In the genomic region with DNA sequence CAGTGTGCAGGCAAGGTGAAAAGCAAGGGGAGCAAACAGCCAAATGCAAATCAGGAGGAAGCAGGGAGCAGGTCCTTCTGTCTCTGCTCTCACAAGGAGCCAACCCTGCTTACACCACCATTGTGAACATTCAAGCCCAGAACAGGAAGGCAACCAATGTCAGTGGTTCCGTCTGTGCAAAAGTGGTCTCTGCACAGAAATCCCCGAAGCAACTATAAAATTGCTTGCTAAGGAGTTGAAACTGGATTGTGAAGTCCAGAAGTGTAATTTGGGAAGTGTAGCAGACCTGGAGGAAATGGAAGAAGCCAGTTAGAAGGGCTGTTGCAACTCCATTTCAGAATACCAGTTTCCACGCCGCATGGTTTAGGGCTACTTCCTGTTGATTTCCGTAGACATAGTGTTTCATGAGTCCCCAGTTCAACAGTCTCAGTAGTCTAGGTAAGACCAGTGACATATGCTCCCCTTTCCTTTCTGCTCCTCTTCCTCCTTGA, we compare ENCODE assay signal across 16 mouse cellular contexts. TPM values are rescaled to one million over a fixed set of nuclear protein-coding genes. Genes with fewer than 3 reads are reported as not detected.
A peak's percentile ranks its signal among the peaks of the same experiment; 100 is the strongest.
DNase-seq lines count a peak whose midpoint lies in the region; ATAC-seq and TF ChIP-seq lines count a peak whose summit lies in the region.
"Had no signal": no experiment of that assay in that cellular context is flagged by ENCODE, and none has a peak within 500 bp of the region (broad histone marks: within the 10 kb centered on the region; RNA-seq: fewer than 3 reads in every experiment).

No protein-coding gene starts in this region.

- no peaks in the 10 kb centered on the region for H3K27me3 ChIP-seq in liver, adult 2 months (ENCODE audit: control insufficient read depth, insufficient read depth, low read length)
- H3K27me3 ChIP-seq in forebrain, embryonic 13.5 days, result no peaks in the 10 kb centered on the region
- H3K27me3 ChIP-seq in hindbrain, embryonic 12.5 days, result no peaks in the 10 kb centered on the region
- H3K27me3 ChIP-seq: embryonic facial prominence, embryonic 12.5 days; limb, embryonic 12.5 days; midbrain, embryonic 12.5 days had no signal

- no peaks in the 10 kb centered on the region for H3K9me3 ChIP-seq in forebrain, embryonic 13.5 days (replicated peaks)
- no peaks in the 10 kb centered on the region for H3K9me3 ChIP-seq in hindbrain, embryonic 12.5 days (replicated peaks)
- H3K9me3 ChIP-seq: embryonic facial prominence, embryonic 12.5 days; limb, embryonic 12.5 days; midbrain, embryonic 12.5 days had no signal

- no peak overlapping the region for H3K9ac ChIP-seq in liver, adult 2 months (ENCODE audit: low read depth, low read length)
- H3K9ac ChIP-seq in forebrain, embryonic 13.5 days, result no peak overlapping the region
- H3K9ac ChIP-seq in hindbrain, embryonic 12.5 days, result no peak overlapping the region
- H3K9ac ChIP-seq: embryonic facial prominence, embryonic 12.5 days; limb, embryonic 12.5 days; midbrain, embryonic 12.5 days had no signal

- H3K4me1 ChIP-seq in liver, adult 2 months (ENCODE audit: control insufficient read depth, insufficient read depth, low read length), result no peaks in the 10 kb centered on the region
- H3K4me1 ChIP-seq in brown adipose tissue, adult 24 weeks (ENCODE audit: control insufficient read depth, insufficient read depth, insufficient read length, low read length), result no peaks in the 10 kb centered on the region
- H3K4me1 ChIP-seq in forebrain, embryonic 13.5 days, result no peaks in the 10 kb centered on the region
- no peaks in the 10 kb centered on the region for H3K4me1 ChIP-seq in hindbrain, embryonic 12.5 days
- H3K4me1 ChIP-seq: embryonic facial prominence, embryonic 12.5 days; limb, embryonic 12.5 days; midbrain, embryonic 12.5 days had no signal

- 80% methylated on average over 5 of the region's 5 CpGs for WGBS in liver, adult 2 months
- WGBS in forebrain, embryonic 13.5 days, result 90% methylated on average over 5 of the region's 5 CpGs
- 86% methylated on average over 5 of the region's 5 CpGs for WGBS in hindbrain, embryonic 12.5 days

- no peaks in the 10 kb centered on the region for H3K79me2 ChIP-seq in liver, adult 2 months (ENCODE audit: control insufficient read depth, insufficient read depth, low read length)

- no peak overlapping the region for H3K27ac ChIP-seq in liver, adult 2 months (replicated peaks; ENCODE audit: insufficient read depth, low read depth, low read length)
- H3K27ac ChIP-seq in brown adipose tissue, adult 24 weeks (replicated peaks; ENCODE audit: low read depth, low read length), result 0 out of 2 replicates have a peak overlapping the region, but pooled peaks have one; percentile 6
- no peak overlapping the region for H3K27ac ChIP-seq in forebrain, embryonic 13.5 days
- no peak overlapping the region for H3K27ac ChIP-seq in hindbrain, embryonic 12.5 days
- H3K27ac ChIP-seq: embryonic facial prominence, embryonic 12.5 days; heart, adult 2 months; limb, embryonic 12.5 days; midbrain, embryonic 12.5 days had no signal

- ATAC-seq in megakaryocyte progenitor cell, adult 5-6 weeks (replicated peaks; ENCODE audit: poor library complexity), result peak; percentile 90
- ATAC-seq in forebrain, embryonic 13.5 days, result no peak
- ATAC-seq in hindbrain, embryonic 12.5 days (ENCODE audit: low FRiP score), result no peak
- ATAC-seq: intestine, postnatal 0 days had no signal

- no peak overlapping the region for H3K4me3 ChIP-seq in liver, adult 2 months (ENCODE audit: insufficient read depth, low read depth, low read length)
- H3K4me3 ChIP-seq in brown adipose tissue, adult 24 weeks (ENCODE audit: insufficient read depth, low read depth, low read length), result no peak overlapping the region
- H3K4me3 ChIP-seq in forebrain, embryonic 13.5 days, result no peak overlapping the region
- no peak overlapping the region for H3K4me3 ChIP-seq in hindbrain, embryonic 12.5 days
- H3K4me3 ChIP-seq: embryonic facial prominence, embryonic 12.5 days; heart, adult 2 months; limb, embryonic 12.5 days; midbrain, embryonic 12.5 days had no signal

- H3K36me3 ChIP-seq in liver, adult 2 months (ENCODE audit: control insufficient read depth, insufficient read depth, low read length), result no peaks in the 10 kb centered on the region
- no peaks in the 10 kb centered on the region for H3K36me3 ChIP-seq in forebrain, embryonic 13.5 days (ENCODE audit: poor library complexity, severe bottlenecking)
- H3K36me3 ChIP-seq in hindbrain, embryonic 12.5 days, result no peaks in the 10 kb centered on the region
- H3K36me3 ChIP-seq: embryonic facial prominence, embryonic 12.5 days; limb, embryonic 12.5 days; midbrain, embryonic 12.5 days had no signal

- TF ChIP-seq CTCF in liver, adult 2 months (IDR thresholded peaks at IDR 0.05; ENCODE audit: low read depth, low read length), result no peak

- DNase-seq in liver, adult 2 months (ENCODE audit: extremely low read depth, low read depth, low spot score), result peak; percentile 16
- DNase-seq in liver, result no peak
- DNase-seq in CD4-positive helper T cell, adult 2 months (ENCODE audit: low read depth, low spot score), result peak; percentile 48
- no peak for DNase-seq in gastrocnemius, postnatal 25 days
- DNase-seq: cerebellum, postnatal 25 days; heart, postnatal 4 days; kidney, postnatal 14 days had no signal

- no peak overlapping the region for H3K4me2 ChIP-seq in forebrain, embryonic 13.5 days
- no peak overlapping the region for H3K4me2 ChIP-seq in hindbrain, embryonic 12.5 days (replicated peaks)
- H3K4me2 ChIP-seq: embryonic facial prominence, embryonic 12.5 days; limb, embryonic 12.5 days; midbrain, embryonic 12.5 days had no signal

- TF ChIP-seq POLR2A in liver, adult 2 months (IDR thresholded peaks at IDR 0.05; ENCODE audit: extremely low read depth, insufficient read depth, low read length), result no peak

RNA-seq across cellular contexts. Expression of a gene that starts 10.4 kb away (rescaled TPM):
- total RNA-seq in liver, adult 2 months (2014; rRNA removed), result 1.0 and 1.1 TPM in 2 replicates
- polyA plus RNA-seq in liver, adult 2 months (2012; rRNA removed), result 0.32 and 0.66 TPM in 2 replicates
- polyA plus RNA-seq in brown adipose tissue, adult 24 weeks (2012; ENCODE audit: insufficient read depth, insufficient read length, missing spikeins), result 2.4 TPM in 1 of 2 replicates, not detected in the other
- total RNA-seq in megakaryocyte progenitor cell, adult 5-6 weeks (2015), result 7.3 and 7.5 TPM in 2 replicates
- total RNA-seq in megakaryocyte progenitor cell, adult 5-6 weeks (2017), result 2.6 and 3.8 TPM in 2 replicates
- polyA plus RNA-seq in forebrain, embryonic 13.5 days (2015; fragmentation: Nextera tagmentation; extraction: Ambion mirVana), result 0.14 and 0.39 TPM in 2 replicates
- 0.53 and 0.62 TPM in 2 replicates for polyA plus RNA-seq in hindbrain, embryonic 12.5 days (2016; fragmentation: Nextera tagmentation; extraction: Ambion mirVana)
- total RNA-seq in gastrocnemius, postnatal 25 days (2021), result under 1 TPM; 0.13 to 0.33 TPM

RNA-seq across cellular contexts. Expression of a gene that starts 37.0 kb away (rescaled TPM):
- 0.46 and 0.67 TPM in 2 replicates for total RNA-seq in liver, adult 2 months (2014; rRNA removed)
- 0.15 and 0.18 TPM in 2 replicates for polyA plus RNA-seq in liver, adult 2 months (2012; rRNA removed)
- not detected in 2 replicates for polyA plus RNA-seq in brown adipose tissue, adult 24 weeks (2012; ENCODE audit: insufficient read depth, insufficient read length, missing spikeins)
- total RNA-seq in megakaryocyte progenitor cell, adult 5-6 weeks (2015), result 4.5 and 4.8 TPM in 2 replicates
- total RNA-seq in megakaryocyte progenitor cell, adult 5-6 weeks (2017), result 3.0 and 3.7 TPM in 2 replicates
- 0.14 and 0.28 TPM in 2 replicates for polyA plus RNA-seq in forebrain, embryonic 13.5 days (2015; fragmentation: Nextera tagmentation; extraction: Ambion mirVana)
- polyA plus RNA-seq in hindbrain, embryonic 12.5 days (2016; fragmentation: Nextera tagmentation; extraction: Ambion mirVana), result 0.96 and 1.1 TPM in 2 replicates
- 1 to 10 TPM in 1 of 2 experiments, under 1 TPM in 1; 0.92 to 1.2 TPM for total RNA-seq in gastrocnemius, postnatal 25 days (2021)

RNA-seq across cellular contexts. Expression of a gene that starts 46.9 kb away (rescaled TPM):
- 16.6 and 20.2 TPM in 2 replicates for total RNA-seq in liver, adult 2 months (2014; rRNA removed)
- 9.0 and 11.9 TPM in 2 replicates for polyA plus RNA-seq in liver, adult 2 months (2012; rRNA removed)
- 9.2 and 13.2 TPM in 2 replicates for polyA plus RNA-seq in brown adipose tissue, adult 24 weeks (2012; ENCODE audit: insufficient read depth, insufficient read length, missing spikeins)
- total RNA-seq in megakaryocyte progenitor cell, adult 5-6 weeks (2015), result 5.6 and 7.1 TPM in 2 replicates
- total RNA-seq in megakaryocyte progenitor cell, adult 5-6 weeks (2017), result 5.2 and 7.4 TPM in 2 replicates
- polyA plus RNA-seq in forebrain, embryonic 13.5 days (2015; fragmentation: Nextera tagmentation; extraction: Ambion mirVana), result 6.3 and 6.5 TPM in 2 replicates
- polyA plus RNA-seq in hindbrain, embryonic 12.5 days (2016; fragmentation: Nextera tagmentation; extraction: Ambion mirVana), result 27.9 and 31.9 TPM in 2 replicates
- 10 to 100 TPM; 15.8 to 16.2 TPM for total RNA-seq in gastrocnemius, postnatal 25 days (2021)

Comparison
In these comparisons a context has a peak if more than half of its experiments do, and no peak if none do; other contexts are left out.
1. DNase-seq: peak in liver, adult 2 months (single experiment) and CD4-positive helper T cell, adult 2 months (single experiment); none in liver (single experiment) and gastrocnemius, postnatal 25 days (single experiment).